Mouse (Mus musculus): ENCODE measurements around the gene Mettl14.
"Not testable (repeated sequence)": the region's sequence is repeated elsewhere in the genome, so short reads cannot be mapped to it uniquely, and the experiment has no call there.

Gene Mettl14

GRCm38 (mm10) chr3:123385486-123386156 is at the start of gene Mettl14:
Gene Mettl14 (minus strand): TSS chr3:123386108.
- DNase-seq: peak; percentile 96 to 97

- no peak for DNase-seq
These were observed 47.5 kb upstream of the Mettl14 start for GRCm38 (mm10) chr3:123433362-123433761.

GRCm38 (mm10) chr3:123431951-123432674 is 46.2 kb upstream of the Mettl14 start:
- no peak for DNase-seq

- DNase-seq: no peak
These were observed 43.9 kb upstream of the Mettl14 start for GRCm38 (mm10) chr3:123429597-123430458.

GRCm38 (mm10) chr3:123428005-123428404 is 42.1 kb upstream of the Mettl14 start:
- DNase-seq: no peak

- no peak for DNase-seq
These were observed 39.7 kb upstream of the Mettl14 start for GRCm38 (mm10) chr3:123425647-123426046.

- no peak for DNase-seq
These were observed 27.3 kb upstream of the Mettl14 start for GRCm38 (mm10) chr3:123413173-123413572.

- no peak for DNase-seq
These were observed 26.1 kb upstream of the Mettl14 start for GRCm38 (mm10) chr3:123411821-123412578.

- DNase-seq: no peak
These were observed 19.0 kb upstream of the Mettl14 start for GRCm38 (mm10) chr3:123404945-123405344.

GRCm38 (mm10) chr3:123397562-123398481 is 11.9 kb upstream of the Mettl14 start:
- DNase-seq: no peak

GRCm38 (mm10) chr3:123395611-123396010 is 9.7 kb upstream of the Mettl14 start:
- DNase-seq: no peak

GRCm38 (mm10) chr3:123391180-123391579 is 5.3 kb upstream of the Mettl14 start:
- DNase-seq: no peak

GRCm38 (mm10) chr3:123386157-123386780 is 361 bp upstream of the Mettl14 start:
- not testable (repeated sequence) for DNase-seq

GRCm38 (mm10) chr3:123385118-123385485 is 806 bp downstream of the Mettl14 start:
- no peak for DNase-seq

GRCm38 (mm10) chr3:123384435-123384834 is 1.5 kb downstream of the Mettl14 start:
- no peak for DNase-seq

GRCm38 (mm10) chr3:123376562-123376961 is 9.3 kb downstream of the Mettl14 start:
- DNase-seq: no peak

GRCm38 (mm10) chr3:123371766-123372535 is 14.0 kb downstream of the Mettl14 start:
- no peak for DNase-seq

GRCm38 (mm10) chr3:123370927-123371326 is 15.0 kb downstream of the Mettl14 start:
- DNase-seq: no peak

GRCm38 (mm10) chr3:123369161-123369560 is 16.7 kb downstream of the Mettl14 start:
- no peak for DNase-seq

- DNase-seq: not testable (repeated sequence)
These were observed 19.1 kb downstream of the Mettl14 start for GRCm38 (mm10) chr3:123366820-123367219.
